15 mouse cellular contexts compared by ENCODE assay signal in the genomic region with DNA sequence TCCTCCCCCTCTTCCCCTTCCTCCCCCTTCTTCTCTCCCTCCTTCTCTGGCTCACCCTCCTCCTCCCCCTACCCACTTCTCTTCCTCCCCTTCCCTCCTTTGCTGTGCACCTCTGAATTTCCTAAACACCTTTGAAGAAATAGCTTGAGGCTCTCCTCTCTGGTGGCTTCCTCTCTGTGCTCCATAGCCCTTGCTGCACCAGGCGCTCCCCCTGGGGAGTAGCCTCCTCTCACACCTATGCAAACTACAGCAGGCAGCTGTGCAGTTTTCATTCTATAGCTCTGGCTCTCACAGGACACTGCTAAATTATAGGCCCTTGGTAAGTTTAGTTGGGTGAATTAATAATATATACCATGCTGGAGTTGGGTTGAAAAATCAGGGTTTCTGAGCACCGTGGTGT.
"Had no signal": no experiment of that assay in that cellular context is flagged by ENCODE, and none has a peak within 500 bp of the region (broad histone marks: within the 10 kb centered on the region; RNA-seq: fewer than 3 reads in every experiment).

No protein-coding gene starts in this region.

- H3K9me3 ChIP-seq: liver, embryonic 12.5 days; megakaryocyte, embryonic 14.5 days; neural tube, embryonic 12.5 days; stomach, embryonic 15.5 days had no signal

- H3K27me3 ChIP-seq: liver, embryonic 12.5 days; neural tube, embryonic 12.5 days; stomach, embryonic 15.5 days had no signal

- H3K36me3 ChIP-seq: liver, embryonic 12.5 days; stomach, embryonic 15.5 days had no signal

- H3K9ac ChIP-seq: liver, embryonic 12.5 days; liver, embryonic 14.5 days; lung, embryonic 14.5 days; neural tube, embryonic 12.5 days; stomach, embryonic 15.5 days had no signal

- DNase-seq: lung, adult 18-20 months; lung, embryonic 14.5 days; lung, postnatal 10 days; lung, postnatal 4 days; midbrain, embryonic 14.5 days; right cerebral cortex, postnatal 14 days; thymus, postnatal 4 days had no signal

- H3K4me1 ChIP-seq: liver, embryonic 12.5 days; neural tube, embryonic 12.5 days; stomach, embryonic 15.5 days had no signal

- H3K4me2 ChIP-seq: liver, embryonic 12.5 days; lung, embryonic 14.5 days; midbrain, embryonic 11.5 days; neural tube, embryonic 12.5 days; stomach, embryonic 15.5 days had no signal

- H3K4me3 ChIP-seq: liver, embryonic 12.5 days; megakaryocyte, embryonic 14.5 days; neural tube, embryonic 12.5 days; stomach, embryonic 15.5 days had no signal

- H3K27ac ChIP-seq: liver, embryonic 12.5 days; liver, embryonic 14.5 days; neural tube, embryonic 12.5 days; stomach, embryonic 15.5 days; stomach, postnatal 0 days had no signal

- ATAC-seq: liver, embryonic 12.5 days; midbrain, embryonic 16.5 days had no signal
